Mouse (Mus musculus) G1E (cell line): ENCODE results near the gene Ndufs7.

ENCODE experiments used
- CTCF ChIP-seq: IDR thresholded peaks from 2 replicates; pipeline ENCODE4 v1.5.1; 2012; ENCODE audit warnings: low read depth, low read length, inconsistent platforms, mixed read lengths
- GATA1 ChIP-seq: IDR thresholded peaks from 2 replicates; pipeline ENCODE4 v1.6.1; 2012; ENCODE audit warnings: borderline replicate concordance, low read length, inconsistent platforms, mixed read lengths
- POLR2AphosphoS5 ChIP-seq: IDR thresholded peaks from 2 replicates; pipeline ENCODE4 v1.6.1; 2012; ENCODE audit warnings: low read depth, low read length, inconsistent platforms; ENCODE audit not compliant: insufficient replicate concordance
- TAL1 ChIP-seq: conservative IDR thresholded peaks from 2 replicates; pipeline ENCODE4 v1.6.1; 2012; ENCODE audit warnings: low read depth, low read length, inconsistent platforms, mixed read lengths

DNA sequence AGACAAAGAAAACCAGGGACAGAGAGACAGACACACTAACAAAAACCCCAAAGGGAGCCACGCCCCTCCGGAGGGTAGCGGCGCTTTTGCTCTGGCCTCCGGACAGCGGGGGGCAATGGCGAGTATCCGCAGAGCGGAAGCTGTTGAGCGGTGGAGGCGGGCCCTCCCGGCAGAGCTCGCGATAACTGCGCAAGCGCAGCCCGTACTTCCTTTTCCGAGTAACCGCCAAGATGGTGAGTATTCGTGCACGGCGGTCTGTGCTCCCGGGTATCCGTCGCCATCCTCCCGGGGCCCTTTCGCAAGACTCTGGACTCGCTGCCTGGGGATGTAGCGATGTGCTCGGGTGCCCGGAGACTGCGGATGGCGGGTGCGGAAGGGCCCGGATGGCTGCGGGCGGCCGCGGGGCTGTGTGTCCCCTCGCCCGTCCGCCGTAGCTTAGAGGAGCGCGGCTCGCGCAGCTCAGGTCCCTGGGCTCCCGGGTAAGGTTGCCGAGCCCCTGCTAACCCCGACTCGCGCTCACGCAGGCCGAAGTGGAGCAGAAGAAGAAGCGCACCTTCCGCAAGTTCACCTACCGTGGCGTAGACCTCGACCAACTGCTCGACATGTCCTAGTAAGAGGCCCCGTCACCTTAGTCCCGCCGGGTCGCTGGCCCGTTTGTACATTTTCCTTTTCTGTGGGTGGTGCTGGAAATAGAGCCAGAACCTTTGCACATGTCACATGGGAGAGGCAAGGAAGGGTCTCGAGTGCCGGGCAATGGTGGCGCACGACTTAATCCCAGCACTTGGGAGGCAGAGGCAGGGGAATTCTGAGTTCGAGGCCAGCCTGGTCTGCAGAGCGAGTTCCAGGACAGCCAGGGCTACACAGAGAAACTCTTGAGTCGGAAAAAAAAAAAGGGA lies 43.6 kb downstream of the Ndufs7 start, which contains the start of gene Rps15:
- no peak for TF ChIP-seq POLR2AphosphoS5
- TF ChIP-seq CTCF: no peak
- TF ChIP-seq TAL1: no peak
- TF ChIP-seq GATA1: no peak
